Mouse (Mus musculus) testis, adult 2 months (tissue): ENCODE measurements around the gene Emilin3.

ENCODE experiments used
- CTCF ChIP-seq: fragments of 200-500 bp; IDR thresholded peaks from 2 replicates; pipeline ENCODE4 v1.5.1; 2012; ENCODE audit warnings: low read depth, mild to moderate bottlenecking, inconsistent platforms, low read length, moderate library complexity; ENCODE audit not compliant: control insufficient read depth, insufficient read depth, insufficient replicate concordance
- POLR2A ChIP-seq: fragments of 200-500 bp; IDR thresholded peaks from 2 replicates; pipeline ENCODE4 v1.6.1; 2012; ENCODE audit warnings: low read depth, mild to moderate bottlenecking, inconsistent platforms, low read length, moderate library complexity; ENCODE audit not compliant: control insufficient read depth

- TF ChIP-seq CTCF (no peak), POLR2A (no peak)
Observed at GRCm38 (mm10) chr2:160916714-160917113, 4.6 kb upstream of the Emilin3 start.
